Mouse (Mus musculus) midbrain, embryonic 15.5 days (tissue): ENCODE data around the gene Ifna1. TPM values are rescaled to one million over a fixed set of nuclear protein-coding genes. Genes with fewer than 3 reads are reported as not detected.

Experiments
- ATAC-seq: fragments of 200-750 bp; cut with Nextera tagmentation; replicated peaks from 2 replicates; pipeline ENCODE4 v1.8.0; 2017; ENCODE audit warnings: moderate TSS enrichment
- H3K27ac ChIP-seq: fragments of 300-500 bp; sonication (generic); 2 replicates; pipeline ENCODE4 v1.5.1; 2015; ENCODE audit warnings: mild to moderate bottlenecking, inconsistent platforms
- H3K27me3 ChIP-seq: fragments of 300-500 bp; sonication (generic); replicated peaks from 2 replicates; pipeline ENCODE4 v1.6.1; 2015; ENCODE audit warnings: inconsistent platforms
- H3K36me3 ChIP-seq: fragments of 300-500 bp; sonication (generic); replicated peaks from 2 replicates; pipeline ENCODE4 v1.6.1; 2015; ENCODE audit warnings: inconsistent platforms
- H3K4me1 ChIP-seq: fragments of 300-500 bp; sonication (generic); 2 replicates; pipeline ENCODE4 v1.6.1; 2015; ENCODE audit warnings: inconsistent platforms
- H3K4me2 ChIP-seq: fragments of 300-500 bp; sonication (generic); 2 replicates; pipeline ENCODE4 v1.6.1; 2015; ENCODE audit warnings: inconsistent platforms, mild to moderate bottlenecking, moderate library complexity
- H3K4me3 ChIP-seq: fragments of 300-500 bp; sonication (generic); 2 replicates; pipeline ENCODE4 v1.5.1; 2015; ENCODE audit warnings: mild to moderate bottlenecking, inconsistent platforms
- H3K9ac ChIP-seq: fragments of 300-500 bp; sonication (generic); 2 replicates; pipeline ENCODE4 v1.6.1; 2015; ENCODE audit warnings: mild to moderate bottlenecking, inconsistent platforms
- H3K9me3 ChIP-seq: fragments of 300-500 bp; sonication (generic); 2 replicates; pipeline ENCODE4 v1.6.1; 2016; ENCODE audit warnings: inconsistent platforms
- WGBS: fragments of 180-500 bp; shearing (Covaris S2); methylation state at CpG from one replicate; pipeline ENCODE4 v1.1.7; 2015; ENCODE audit warnings: mixed read lengths; 5-methylcytosine and 5-hydroxymethylcytosine counted together
- polyA plus RNA-seq: library from polyadenylated mRNA; unstranded; fragments of >200 nt; fragmentation: Nextera tagmentation; extraction: Ambion mirVana; gene quantifications from 2 replicates; pipeline ENCODE4 v1.2.1, GENCODE M21; 2015

Ifna1 gene
- polyA plus RNA-seq, 1 experiment from 2014 or later, result not detected

DNA sequence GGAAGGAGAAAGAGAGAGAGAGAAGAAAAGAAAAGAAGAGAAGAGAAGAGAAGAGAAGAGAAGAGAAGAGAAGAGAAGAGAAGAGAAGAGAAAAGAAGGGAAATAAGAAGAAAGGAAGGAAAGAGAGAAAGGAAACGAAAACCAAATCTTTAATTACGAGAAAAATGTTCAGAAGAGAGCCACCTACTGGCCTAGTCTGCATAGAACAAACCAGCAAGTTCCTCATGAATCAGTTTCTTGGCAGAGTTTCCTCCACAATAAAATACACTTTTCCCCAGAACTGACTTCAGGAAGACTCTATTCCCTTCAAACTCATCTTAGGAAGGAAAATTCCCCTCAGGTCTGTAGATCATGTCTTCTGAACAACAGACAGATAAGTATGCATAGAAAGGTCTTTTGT, 4.6 kb upstream of the Ifna1 start:
- no peak overlapping the region for H3K4me3 ChIP-seq
- WGBS, result 56% methylated on average over 2 of the region's 2 CpGs
- H3K4me2 ChIP-seq, result no peak overlapping the region
- H3K9ac ChIP-seq, result no peak overlapping the region
- ATAC-seq, result no peak
- no peak overlapping the region for H3K27ac ChIP-seq
- H3K27me3 ChIP-seq, result no peaks in the 10 kb centered on the region
- no peaks in the 10 kb centered on the region for H3K4me1 ChIP-seq
- no peaks in the 10 kb centered on the region for H3K36me3 ChIP-seq
- no peaks in the 10 kb centered on the region for H3K9me3 ChIP-seq

DNA sequence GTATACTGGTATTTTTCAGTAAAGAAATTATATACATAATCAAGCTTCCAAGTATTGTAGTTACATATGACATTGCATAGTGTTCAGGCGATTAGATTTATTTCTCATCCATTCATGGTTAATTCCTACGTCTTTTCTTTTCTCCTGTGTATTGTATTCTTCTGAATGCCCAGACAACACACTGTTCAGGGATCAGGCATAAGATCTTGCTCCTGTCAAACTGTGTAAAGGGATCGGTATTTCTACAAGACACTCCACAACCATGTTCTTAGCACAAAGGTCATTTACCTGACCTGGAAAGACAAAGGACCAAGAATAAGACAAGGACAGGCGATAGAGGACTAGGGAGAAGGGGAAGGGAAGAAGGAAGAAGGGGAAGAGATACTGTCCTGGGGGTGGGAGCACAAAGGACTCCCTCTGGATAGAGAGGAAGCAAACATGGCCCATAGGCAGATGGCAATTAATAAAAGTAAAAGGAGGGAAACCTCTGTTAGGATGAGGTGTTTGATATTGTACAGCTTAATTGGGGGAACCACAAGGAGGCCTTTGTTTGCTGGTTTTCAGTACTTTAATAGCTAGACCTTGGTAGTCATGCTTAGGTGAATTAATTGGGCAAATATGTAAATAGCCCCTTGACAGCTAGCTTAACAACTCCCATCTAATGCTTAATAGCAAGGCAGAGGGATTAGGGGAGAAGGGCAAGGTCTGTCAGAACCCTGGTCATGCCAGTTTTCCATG, 1.3 kb downstream of the Ifna1 start:
- Histone ChIP-seq H3K4me1 (no peaks in the 10 kb centered on the region), H3K36me3 (no peaks in the 10 kb centered on the region), H3K27me3 (no peaks in the 10 kb centered on the region), H3K9me3 (no peaks in the 10 kb centered on the region), H3K9ac (no peak overlapping the region), H3K27ac (no peak overlapping the region), H3K4me3 (no peak overlapping the region), H3K4me2 (no peak overlapping the region)
- ATAC-seq, result no peak
- WGBS, result 21% methylated on average over 4 of the region's 4 CpGs

DNA sequence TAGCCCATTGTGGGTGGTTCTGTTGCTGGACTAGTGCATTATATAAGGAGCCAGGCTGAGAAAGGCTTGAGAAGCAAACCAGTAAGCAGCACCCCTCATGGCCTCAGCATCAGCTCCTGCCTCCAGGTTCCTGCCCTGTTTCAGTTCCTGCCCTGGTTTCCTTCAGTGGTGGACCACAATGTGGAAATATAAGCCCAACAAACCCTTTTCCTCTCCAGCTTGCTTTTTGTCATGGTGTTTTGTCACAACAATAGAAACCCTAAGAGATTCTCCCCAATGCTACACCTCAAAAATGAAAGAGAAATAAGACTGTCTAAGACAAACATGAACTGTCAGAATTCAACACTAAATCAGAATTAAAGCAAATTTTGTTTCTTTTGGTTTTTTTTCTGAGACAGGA, 9.3 kb downstream of the Ifna1 start:
- Histone ChIP-seq H3K9me3 (no peaks in the 10 kb centered on the region), H3K9ac (no peak overlapping the region), H3K27me3 (no peaks in the 10 kb centered on the region), H3K36me3 (no peaks in the 10 kb centered on the region), H3K27ac (no peak overlapping the region), H3K4me2 (no peak overlapping the region), H3K4me1 (0 out of 2 replicates have a peak, but pooled peaks cover 3% of the 10 kb centered on the region), H3K4me3 (no peak overlapping the region)
- no peak for ATAC-seq

DNA sequence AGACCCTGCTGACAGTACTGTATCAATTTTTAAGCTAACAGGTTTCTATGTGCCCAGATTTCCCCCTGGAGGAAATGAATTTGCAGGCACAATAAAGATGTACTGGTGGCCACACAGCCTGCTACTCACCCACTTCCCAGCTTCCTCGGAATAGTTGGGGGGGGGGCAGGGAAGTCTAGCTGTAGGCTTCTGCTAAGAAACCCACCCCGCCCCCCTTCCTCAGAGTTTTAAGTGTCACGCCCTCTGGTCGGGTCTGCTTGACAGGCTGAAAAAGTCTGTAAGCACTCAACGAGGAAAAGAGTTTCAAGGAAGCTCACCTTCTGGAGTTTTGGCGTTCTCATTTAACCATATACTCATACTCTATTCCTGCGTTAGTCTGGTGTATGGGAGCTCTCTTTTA, 13.4 kb downstream of the Ifna1 start:
- Histone ChIP-seq H3K4me2 (no peak overlapping the region), H3K9ac (no peak overlapping the region), H3K9me3 (no peaks in the 10 kb centered on the region), H3K27ac (no peak overlapping the region), H3K27me3 (0 out of 2 replicates have a peak, but pooled peaks cover 7% of the 10 kb centered on the region), H3K36me3 (no peaks in the 10 kb centered on the region), H3K4me3 (no peak overlapping the region), H3K4me1 (peaks cover 11% of the 10 kb centered on the region; the same call in 1 of the 2 replicates)
- 6% methylated on average over 7 of the region's 7 CpGs for WGBS
- no peak for ATAC-seq

DNA sequence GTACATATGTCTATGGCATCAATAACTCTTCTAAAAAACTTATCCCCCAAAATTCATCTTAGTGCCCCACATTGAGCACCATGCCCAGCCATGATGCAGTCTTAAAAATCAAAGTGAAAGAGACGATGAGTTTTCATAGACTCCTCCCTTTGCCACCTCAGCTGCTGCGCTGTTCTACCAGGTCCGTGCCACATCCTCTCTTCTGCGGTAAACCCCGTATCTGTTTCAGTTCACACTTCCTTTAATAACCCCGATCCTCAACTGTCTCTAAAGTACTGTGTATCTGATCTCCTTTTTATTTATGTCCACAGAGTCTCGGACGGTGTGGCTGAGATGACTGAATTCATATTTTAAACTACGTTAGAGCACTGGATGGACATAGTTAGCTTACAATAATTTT, 14.7 kb downstream of the Ifna1 start:
- H3K27me3 ChIP-seq, result 0 out of 2 replicates have a peak, but pooled peaks cover 7% of the 10 kb centered on the region
- H3K4me3 ChIP-seq, result no peak overlapping the region
- H3K27ac ChIP-seq, result no peak overlapping the region
- WGBS, result 71% methylated on average over 9 of the region's 9 CpGs
- H3K36me3 ChIP-seq, result no peaks in the 10 kb centered on the region
- ATAC-seq, result no peak
- H3K4me2 ChIP-seq, result no peak overlapping the region
- H3K9ac ChIP-seq, result no peak overlapping the region
- no peaks in the 10 kb centered on the region for H3K9me3 ChIP-seq
- H3K4me1 ChIP-seq, result peaks cover 11% of the 10 kb centered on the region; the same call in 1 of the 2 replicates

DNA sequence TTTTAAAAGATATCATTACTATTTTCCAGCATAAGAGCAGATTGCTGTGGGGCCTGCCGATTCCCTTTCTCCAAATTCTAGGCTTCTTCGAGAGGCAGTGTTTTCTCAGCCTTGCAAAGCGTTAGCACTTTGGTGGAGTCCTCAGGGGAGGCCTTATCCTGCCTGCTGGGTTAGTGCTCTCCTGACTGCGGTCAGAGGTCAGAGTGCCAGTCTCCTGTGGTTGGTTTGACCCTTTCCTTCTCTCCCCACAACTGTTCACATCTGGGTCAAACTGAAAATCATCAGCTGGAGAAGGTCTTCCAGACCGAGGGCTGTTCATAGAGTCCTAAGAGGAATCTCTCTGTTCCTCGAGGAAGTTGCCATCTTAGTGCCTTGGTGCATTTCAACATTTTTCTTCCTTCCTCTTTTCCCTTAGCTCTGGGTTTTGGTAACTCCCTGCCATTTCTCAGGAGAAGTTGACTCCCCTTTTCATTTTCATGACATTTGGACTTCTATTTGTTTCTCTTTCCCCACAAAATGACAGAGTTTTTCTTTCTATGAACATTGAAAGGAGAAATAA, 15.2 kb downstream of the Ifna1 start:
- no peak for ATAC-seq
- 54% methylated on average over 6 of the region's 6 CpGs for WGBS

DNA sequence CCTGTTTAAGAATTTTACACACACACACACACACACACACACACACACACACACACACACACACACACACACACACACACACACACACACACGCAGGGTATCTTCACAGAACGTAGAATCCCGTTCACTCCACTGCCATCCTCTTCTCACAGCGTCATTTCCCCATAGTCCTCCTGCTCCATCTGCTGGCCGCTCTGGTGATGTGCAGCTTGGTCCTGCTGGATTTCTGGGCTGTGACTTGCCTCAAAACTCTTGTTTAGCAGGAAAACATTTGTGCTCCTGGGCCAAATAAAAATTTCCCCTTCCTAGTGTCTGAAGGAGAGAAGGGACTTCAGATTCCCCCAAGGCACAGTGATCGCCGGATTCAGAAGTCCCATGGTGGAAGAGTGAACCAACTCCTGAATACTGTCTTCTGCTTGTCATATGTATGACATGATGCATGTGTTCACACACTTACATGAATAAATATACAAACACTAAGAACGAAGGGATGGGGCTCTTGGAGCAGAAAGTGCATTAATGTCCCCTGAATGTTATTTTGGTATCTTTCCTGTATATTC, 17.6 kb downstream of the Ifna1 start:
- 1% methylated on average over 8 of the region's 8 CpGs for WGBS
- peak; percentile 81 for ATAC-seq
- peaks cover 11% of the 10 kb centered on the region; the same call in 1 of the 2 replicates for H3K4me1 ChIP-seq

More for the DNA sequence above, 15.2 kb downstream of the Ifna1 start:
- no peak overlapping the region for H3K4me2 ChIP-seq
- no peaks in the 10 kb centered on the region for H3K9me3 ChIP-seq
- no peak overlapping the region for H3K4me3 ChIP-seq
- H3K9ac ChIP-seq, result no peak overlapping the region
- 0 out of 2 replicates have a peak, but pooled peaks cover 7% of the 10 kb centered on the region for H3K27me3 ChIP-seq
- no peaks in the 10 kb centered on the region for H3K36me3 ChIP-seq
- peaks cover 11% of the 10 kb centered on the region; the same call in 1 of the 2 replicates for H3K4me1 ChIP-seq
- no peak overlapping the region for H3K27ac ChIP-seq

DNA sequence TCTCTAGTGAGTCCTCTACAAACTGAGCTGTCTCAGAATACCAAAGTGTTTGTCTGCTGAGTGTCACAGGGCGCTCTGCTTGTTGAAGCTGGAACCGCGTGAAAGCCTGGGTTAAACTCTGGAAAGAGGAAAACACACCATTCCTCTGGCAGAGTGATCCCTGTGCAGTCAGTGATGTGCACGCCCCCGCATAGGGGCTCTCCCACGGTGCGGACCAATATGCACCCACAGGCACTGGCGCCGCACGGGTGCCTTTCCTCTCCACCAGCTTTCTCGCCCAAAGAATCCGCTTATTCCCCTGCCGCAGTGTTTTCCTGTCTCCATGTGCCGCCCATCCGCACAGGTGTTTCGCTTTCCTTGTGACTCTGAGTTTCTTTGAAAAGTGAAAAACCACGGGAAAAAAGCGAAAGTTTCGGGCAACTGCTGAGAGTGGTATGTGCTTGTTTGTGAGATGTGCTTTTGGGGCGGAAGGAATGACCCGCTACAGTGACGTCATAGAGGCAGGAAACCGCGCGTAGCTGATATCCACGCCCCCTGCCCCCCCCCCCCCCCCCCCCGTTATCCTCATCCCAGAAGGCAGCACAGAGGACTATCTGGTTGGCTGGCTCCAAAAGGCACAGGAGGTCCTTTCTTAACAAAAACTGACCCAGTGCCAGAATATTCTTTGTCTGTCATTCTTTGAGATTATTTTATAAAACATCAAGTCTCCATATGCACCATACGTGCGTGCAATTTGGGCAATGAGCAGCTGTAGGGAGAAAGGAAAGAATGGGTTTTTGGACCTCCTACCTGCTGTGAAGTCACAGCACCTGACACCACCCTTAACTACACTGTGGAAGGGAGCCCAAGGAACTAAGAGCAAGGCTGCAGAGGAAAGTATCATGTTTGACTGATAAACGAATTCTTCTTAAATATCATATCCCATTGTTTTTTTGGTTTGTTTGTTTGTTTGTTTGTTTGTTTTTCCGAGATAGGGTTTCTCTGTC, 18.3 kb downstream of the Ifna1 start:
- Histone ChIP-seq H3K36me3 (no peaks in the 10 kb centered on the region), H3K9me3 (no peaks in the 10 kb centered on the region), H3K27me3 (peaks cover 15% of the 10 kb centered on the region; the same call in 1 of the 2 replicates), H3K4me2 (peak overlapping the region; percentile 95), H3K9ac (peak overlapping the region; percentile 42), H3K4me1 (peaks cover 9% of the 10 kb centered on the region; the same call in 1 of the 2 replicates), H3K27ac (no peak overlapping the region), H3K4me3 (peak overlapping the region; percentile 45)
- ATAC-seq, result peak; percentile 78
- WGBS, result 9% methylated on average over 31 of the region's 31 CpGs

More for the DNA sequence above, 17.6 kb downstream of the Ifna1 start:
- Histone ChIP-seq H3K27ac (no peak overlapping the region), H3K36me3 (no peaks in the 10 kb centered on the region), H3K4me3 (peak overlapping the region; percentile 45), H3K9me3 (no peaks in the 10 kb centered on the region), H3K4me2 (peak overlapping the region; percentile 95), H3K27me3 (peaks cover 15% of the 10 kb centered on the region; the same call in 1 of the 2 replicates), H3K9ac (no peak overlapping the region)

DNA sequence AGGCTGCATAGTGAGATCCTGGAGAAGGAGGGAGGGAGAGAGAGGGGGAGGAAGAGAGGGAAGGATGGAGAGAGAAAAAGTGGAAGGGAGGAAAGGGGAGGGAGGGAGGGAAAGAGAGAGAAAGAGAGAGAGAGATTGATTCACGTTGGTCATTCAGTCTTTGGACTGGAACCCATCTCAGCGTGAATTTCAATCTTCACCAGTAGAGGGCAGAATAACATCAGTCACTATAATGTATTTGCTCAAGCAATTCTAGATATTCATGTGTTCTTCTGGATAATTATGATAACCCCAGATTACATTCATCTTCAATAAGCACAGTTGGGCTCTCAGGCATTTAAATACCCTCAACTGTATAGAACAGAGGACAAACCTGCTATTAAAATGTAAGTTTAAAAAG, 22.8 kb downstream of the Ifna1 start:
- Histone ChIP-seq H3K4me1 (peaks cover 4% of the 10 kb centered on the region; the same call in 1 of the 2 replicates), H3K36me3 (no peaks in the 10 kb centered on the region), H3K27me3 (peaks cover 9% of the 10 kb centered on the region; the same call in 1 of the 2 replicates), H3K4me2 (no peak overlapping the region), H3K27ac (no peak overlapping the region), H3K4me3 (no peak overlapping the region), H3K9me3 (no peaks in the 10 kb centered on the region), H3K9ac (no peak overlapping the region)
- ATAC-seq, result no peak
- WGBS, result 2% methylated on average over 2 of the region's 2 CpGs

DNA sequence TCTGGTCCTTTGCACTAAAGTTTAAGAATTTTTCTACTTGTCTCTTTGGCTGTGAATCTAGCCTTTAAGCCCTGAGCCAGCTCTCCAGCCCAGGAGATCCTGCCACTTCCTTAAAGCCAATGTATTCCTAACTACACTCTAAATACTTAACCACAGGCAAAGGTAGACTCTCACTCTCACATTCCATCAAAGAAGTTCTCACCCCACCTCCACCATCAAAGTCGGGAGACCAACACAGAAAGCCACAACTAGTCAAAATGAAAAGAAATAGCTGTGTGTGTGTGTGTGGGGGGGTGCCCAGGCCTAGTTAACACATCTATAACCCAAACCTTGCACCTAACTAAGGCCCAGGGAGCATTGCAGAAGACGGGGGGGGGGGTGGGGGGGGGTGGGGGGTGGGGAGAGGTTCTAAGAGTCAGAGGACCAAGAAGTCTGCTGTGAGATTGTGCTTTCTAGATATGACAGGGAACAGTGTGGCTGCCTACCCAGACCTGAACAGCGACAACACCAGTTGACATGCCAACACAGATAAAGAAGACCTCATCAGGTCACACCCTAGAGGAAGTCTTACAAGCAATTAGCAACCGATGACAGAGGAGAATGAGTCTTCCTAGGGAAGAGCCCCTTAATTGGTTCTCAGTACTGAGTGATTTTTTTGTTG, 25.7 kb downstream of the Ifna1 start:
- Histone ChIP-seq H3K4me2 (no peak overlapping the region), H3K27ac (no peak overlapping the region), H3K36me3 (no peaks in the 10 kb centered on the region), H3K4me3 (no peak overlapping the region), H3K4me1 (no peaks in the 10 kb centered on the region), H3K9me3 (no peaks in the 10 kb centered on the region), H3K9ac (no peak overlapping the region), H3K27me3 (peaks cover 7% of the 10 kb centered on the region; the same call in 1 of the 2 replicates)
- WGBS, result 73% methylated on average over 4 of the region's 4 CpGs
- no peak for ATAC-seq

DNA sequence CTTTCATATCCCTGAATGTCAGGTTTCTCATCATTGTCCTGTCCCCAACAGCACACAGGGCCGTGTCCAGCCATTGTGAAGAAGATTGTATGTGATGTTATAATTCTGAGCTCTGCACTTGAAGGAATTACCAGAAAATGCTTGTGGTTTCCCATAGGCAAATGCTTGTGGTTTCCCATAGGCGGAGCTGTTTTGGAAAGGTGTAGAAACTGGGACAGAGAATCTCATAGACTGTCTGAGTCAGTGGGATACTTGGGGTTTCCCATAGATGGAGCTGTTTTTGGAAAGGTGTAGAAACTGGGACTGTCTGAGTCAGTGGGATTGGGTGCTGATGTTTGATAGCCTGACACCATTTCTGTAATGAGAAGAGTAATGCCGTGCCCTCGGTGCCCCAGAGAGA, 26.6 kb downstream of the Ifna1 start:
- no peak overlapping the region for H3K4me3 ChIP-seq
- WGBS, result 80% methylated on average over 4 of the region's 4 CpGs

More for the DNA sequence above, 26.6 kb downstream of the Ifna1 start:
- Histone ChIP-seq H3K27ac (no peak overlapping the region), H3K4me1 (no peaks in the 10 kb centered on the region), H3K27me3 (peaks cover 5% of the 10 kb centered on the region; the same call in 1 of the 2 replicates), H3K4me2 (no peak overlapping the region), H3K9ac (no peak overlapping the region), H3K36me3 (no peaks in the 10 kb centered on the region), H3K9me3 (no peaks in the 10 kb centered on the region)
- no peak for ATAC-seq
